Mouse (Mus musculus): ENCODE results near the gene Cfap45. TPM values are rescaled to one million over a fixed set of nuclear protein-coding genes. Genes with fewer than 3 reads are reported as not detected.
A peak's percentile ranks its signal among the peaks of the same experiment; 100 is the strongest.

Gene Cfap45
- polyA plus RNA-seq, 1 experiment from 2014 or later = 0.40 TPM

GRCm38 (mm10) chr1:172522524-172522923 is 1.9 kb downstream of the Cfap45 start:
- Histone ChIP-seq H3K9me3 (replicated peaks; ENCODE audit: control insufficient read depth, low read length) (no peaks in the 10 kb centered on the region), H3K9ac (ENCODE audit: low read depth, low read length) (no peak overlapping the region), H3K4me3 (ENCODE audit: low read depth, low read length) (no peak overlapping the region), H3K36me3 (ENCODE audit: control insufficient read depth, insufficient read depth) (no peaks in the 10 kb centered on the region), H3K27me3 (ENCODE audit: control insufficient read depth, insufficient read depth, low read depth, low read length) (peaks cover 13% of the 10 kb centered on the region), H3K4me2 (ENCODE audit: low read depth, low read length) (no peak overlapping the region), H3K27ac (ENCODE audit: low read length) (no peak overlapping the region), H3K4me1 (ENCODE audit: control insufficient read depth, low read depth, low read length) (peaks cover 16% of the 10 kb centered on the region)
- no peak for ATAC-seq (ENCODE audit: low read depth)
- WGBS (ENCODE audit: insufficient replicate concordance) = 24% methylated on average over 7 of the region's 7 CpGs

- Histone ChIP-seq H3K4me2 (ENCODE audit: low read depth, low read length) (no peak overlapping the region), H3K27me3 (ENCODE audit: control insufficient read depth, insufficient read depth, low read depth, low read length) (peaks cover 16% of the 10 kb centered on the region), H3K4me3 (ENCODE audit: low read depth, low read length) (no peak overlapping the region), H3K9me3 (replicated peaks; ENCODE audit: control insufficient read depth, low read length) (no peaks in the 10 kb centered on the region), H3K9ac (ENCODE audit: low read depth, low read length) (no peak overlapping the region), H3K4me1 (ENCODE audit: control insufficient read depth, low read depth, low read length) (peaks cover 16% of the 10 kb centered on the region), H3K36me3 (ENCODE audit: control insufficient read depth, insufficient read depth) (no peaks in the 10 kb centered on the region), H3K27ac (ENCODE audit: low read length) (no peak overlapping the region)
- ATAC-seq (ENCODE audit: low read depth) = no peak
- 50% methylated on average over 12 of the region's 12 CpGs for WGBS (ENCODE audit: insufficient replicate concordance)
These were observed 3.1 kb downstream of the Cfap45 start for GRCm38 (mm10) chr1:172523699-172524101.

- Histone ChIP-seq H3K4me2 (ENCODE audit: low read depth, low read length) (no peak overlapping the region; the same call in 1 of the 2 replicates), H3K4me3 (ENCODE audit: low read depth, low read length) (no peak overlapping the region), H3K27me3 (ENCODE audit: control insufficient read depth, insufficient read depth, low read depth, low read length) (peaks cover 16% of the 10 kb centered on the region), H3K4me1 (ENCODE audit: control insufficient read depth, low read depth, low read length) (peaks cover 16% of the 10 kb centered on the region), H3K9me3 (replicated peaks; ENCODE audit: control insufficient read depth, low read length) (no peaks in the 10 kb centered on the region), H3K27ac (ENCODE audit: low read length) (no peak overlapping the region), H3K36me3 (ENCODE audit: control insufficient read depth, insufficient read depth) (no peaks in the 10 kb centered on the region), H3K9ac (ENCODE audit: low read depth, low read length) (no peak overlapping the region)
- ATAC-seq (ENCODE audit: low read depth) = peak; percentile 20; the same call in 1 of the 2 replicates
- 12% methylated on average over 15 of the region's 15 CpGs for WGBS (ENCODE audit: insufficient replicate concordance)
These were observed 4.6 kb downstream of the Cfap45 start for GRCm38 (mm10) chr1:172525027-172525764.

GRCm38 (mm10) chr1:172525971-172526370 is 5.4 kb downstream of the Cfap45 start:
- no peaks in the 10 kb centered on the region for H3K36me3 ChIP-seq (ENCODE audit: control insufficient read depth, insufficient read depth)
- H3K9ac ChIP-seq (ENCODE audit: low read depth, low read length) = no peak overlapping the region
- no peak overlapping the region for H3K4me3 ChIP-seq (ENCODE audit: low read depth, low read length)
- H3K27ac ChIP-seq (ENCODE audit: low read length) = peak overlapping the region; percentile 40
- WGBS (ENCODE audit: insufficient replicate concordance) = 23% methylated on average over 7 of the region's 7 CpGs
- H3K4me1 ChIP-seq (ENCODE audit: control insufficient read depth, low read depth, low read length) = peaks cover 11% of the 10 kb centered on the region
- H3K9me3 ChIP-seq (replicated peaks; ENCODE audit: control insufficient read depth, low read length) = no peaks in the 10 kb centered on the region
- H3K27me3 ChIP-seq (ENCODE audit: control insufficient read depth, insufficient read depth, low read depth, low read length) = peaks cover 16% of the 10 kb centered on the region
- H3K4me2 ChIP-seq (ENCODE audit: low read depth, low read length) = peak overlapping the region; percentile 21
- no peak for ATAC-seq (ENCODE audit: low read depth)

GRCm38 (mm10) chr1:172526380-172527081 is 5.9 kb downstream of the Cfap45 start:
- Histone ChIP-seq H3K9ac (ENCODE audit: low read depth, low read length) (no peak overlapping the region), H3K4me1 (ENCODE audit: control insufficient read depth, low read depth, low read length) (peaks cover 8% of the 10 kb centered on the region), H3K27me3 (ENCODE audit: control insufficient read depth, insufficient read depth, low read depth, low read length) (peaks cover 16% of the 10 kb centered on the region), H3K4me2 (ENCODE audit: low read depth, low read length) (peak overlapping the region; percentile 21), H3K9me3 (replicated peaks; ENCODE audit: control insufficient read depth, low read length) (no peaks in the 10 kb centered on the region), H3K4me3 (ENCODE audit: low read depth, low read length) (peak overlapping the region; percentile 26), H3K36me3 (ENCODE audit: control insufficient read depth, insufficient read depth) (no peaks in the 10 kb centered on the region), H3K27ac (ENCODE audit: low read length) (peak overlapping the region; percentile 40; the same call in 1 of the 2 replicates)
- WGBS (ENCODE audit: insufficient replicate concordance) = 8% methylated on average over 23 of the region's 23 CpGs
- peak; percentile 53 for ATAC-seq (ENCODE audit: low read depth)

GRCm38 (mm10) chr1:172527431-172527830 is 6.8 kb downstream of the Cfap45 start:
- 76% methylated on average over 10 of the region's 10 CpGs for WGBS (ENCODE audit: insufficient replicate concordance)
- no peak overlapping the region for H3K4me2 ChIP-seq (ENCODE audit: low read depth, low read length)
- no peak overlapping the region for H3K4me3 ChIP-seq (ENCODE audit: low read depth, low read length)
- H3K9ac ChIP-seq (ENCODE audit: low read depth, low read length) = no peak overlapping the region
- no peak overlapping the region for H3K27ac ChIP-seq (ENCODE audit: low read length)
- H3K27me3 ChIP-seq (ENCODE audit: control insufficient read depth, insufficient read depth, low read depth, low read length) = peaks cover 24% of the 10 kb centered on the region
- no peaks in the 10 kb centered on the region for H3K9me3 ChIP-seq (replicated peaks; ENCODE audit: control insufficient read depth, low read length)
- no peak for ATAC-seq (ENCODE audit: low read depth)
- peaks cover 8% of the 10 kb centered on the region for H3K4me1 ChIP-seq (ENCODE audit: control insufficient read depth, low read depth, low read length)
- H3K36me3 ChIP-seq (ENCODE audit: control insufficient read depth, insufficient read depth) = no peaks in the 10 kb centered on the region

- WGBS (ENCODE audit: insufficient replicate concordance) = 4% methylated on average over 7 of the region's 7 CpGs
- Histone ChIP-seq H3K4me1 (ENCODE audit: control insufficient read depth, low read depth, low read length) (peaks cover 8% of the 10 kb centered on the region), H3K4me3 (ENCODE audit: low read depth, low read length) (no peak overlapping the region), H3K9ac (ENCODE audit: low read depth, low read length) (no peak overlapping the region), H3K9me3 (replicated peaks; ENCODE audit: control insufficient read depth, low read length) (no peaks in the 10 kb centered on the region), H3K27ac (ENCODE audit: low read length) (no peak overlapping the region), H3K4me2 (ENCODE audit: low read depth, low read length) (no peak overlapping the region), H3K36me3 (ENCODE audit: control insufficient read depth, insufficient read depth) (no peaks in the 10 kb centered on the region), H3K27me3 (ENCODE audit: control insufficient read depth, insufficient read depth, low read depth, low read length) (peaks cover 32% of the 10 kb centered on the region)
- ATAC-seq (ENCODE audit: low read depth) = peak; percentile 44
These were observed 8.1 kb downstream of the Cfap45 start for GRCm38 (mm10) chr1:172528701-172529100.

- no peak for ATAC-seq (ENCODE audit: low read depth)
- Histone ChIP-seq H3K9me3 (replicated peaks; ENCODE audit: control insufficient read depth, low read length) (no peaks in the 10 kb centered on the region), H3K4me2 (ENCODE audit: low read depth, low read length) (no peak overlapping the region), H3K27me3 (ENCODE audit: control insufficient read depth, insufficient read depth, low read depth, low read length) (peaks cover 25% of the 10 kb centered on the region), H3K36me3 (ENCODE audit: control insufficient read depth, insufficient read depth) (no peaks in the 10 kb centered on the region), H3K4me3 (ENCODE audit: low read depth, low read length) (no peak overlapping the region), H3K27ac (ENCODE audit: low read length) (no peak overlapping the region), H3K4me1 (ENCODE audit: control insufficient read depth, low read depth, low read length) (peaks cover 5% of the 10 kb centered on the region), H3K9ac (ENCODE audit: low read depth, low read length) (no peak overlapping the region)
- WGBS (ENCODE audit: insufficient replicate concordance) = 29% methylated on average over 8 of the region's 8 CpGs
These were observed 10.1 kb downstream of the Cfap45 start for GRCm38 (mm10) chr1:172530544-172531220.
